Mouse (Mus musculus): Measurements from ENCODE around the gene Vav3. TPM values are rescaled to one million over a fixed set of nuclear protein-coding genes. Genes with fewer than 3 reads are reported as not detected.

Gene Vav3
- polyA plus RNA-seq, 1 experiment from 2014 or later, result 10.4 TPM

DNA sequence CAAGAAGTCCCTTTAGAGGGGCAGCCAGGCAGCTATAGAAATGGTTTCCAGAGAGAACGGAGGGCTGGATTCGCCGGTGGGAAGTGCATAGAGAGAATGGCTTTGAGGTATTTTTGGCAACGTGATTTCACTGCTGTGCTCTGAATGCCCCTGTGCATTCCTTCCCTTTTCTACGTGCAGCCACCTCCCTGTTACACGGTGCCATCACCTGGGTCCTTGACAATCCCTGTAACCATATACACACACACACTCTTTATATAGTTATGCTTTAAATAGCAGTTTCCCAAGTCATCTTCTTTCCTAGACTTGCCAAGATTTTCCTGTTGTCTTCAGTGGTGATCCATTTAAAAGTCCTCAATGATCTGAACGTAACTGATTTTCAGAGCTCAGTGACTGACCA lies 181.7 kb downstream of the Vav3 start:
- H3K27ac ChIP-seq (ENCODE audit: low read depth, low read length), result no peak overlapping the region
- 73% methylated on average over 7 of the region's 7 CpGs for WGBS
- no peaks in the 10 kb centered on the region for H3K4me1 ChIP-seq (replicated peaks; ENCODE audit: control insufficient read depth, insufficient read depth, low read length)
- no peaks in the 10 kb centered on the region for H3K27me3 ChIP-seq (replicated peaks; ENCODE audit: control insufficient read depth, insufficient read depth, low read length)
- H3K9ac ChIP-seq (ENCODE audit: low read depth, low read length), result no peak overlapping the region
- H3K9me3 ChIP-seq (ENCODE audit: control insufficient read depth), result no peaks in the 10 kb centered on the region
- no peak overlapping the region for H3K4me3 ChIP-seq (ENCODE audit: low read depth, low read length)
- no peak overlapping the region for H3K4me2 ChIP-seq (replicated peaks; ENCODE audit: low read depth)
- no peak for ATAC-seq
- no peak for TF ChIP-seq CTCF (IDR thresholded peaks at IDR 0.05; ENCODE audit: low read depth)
- H3K36me3 ChIP-seq (ENCODE audit: control insufficient read depth, insufficient read depth), result no peaks in the 10 kb centered on the region

DNA sequence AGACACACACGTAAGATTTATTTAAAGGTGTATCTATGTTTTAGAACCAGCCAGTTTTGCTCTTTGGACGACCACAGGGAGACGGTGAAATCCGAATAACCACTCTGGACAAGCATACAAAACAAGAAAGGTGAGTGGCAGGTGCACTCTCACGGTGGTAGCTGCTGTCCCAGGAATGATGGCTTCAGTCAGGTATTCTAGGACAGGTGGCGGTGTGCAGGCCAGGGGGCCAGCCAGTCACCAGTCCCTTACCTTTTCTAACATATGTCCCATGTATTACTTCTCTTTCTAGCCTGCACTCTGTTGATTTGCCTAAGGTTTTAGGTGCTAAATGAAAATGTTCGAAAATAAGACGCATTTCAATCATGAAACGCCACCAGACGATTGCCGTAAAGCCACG lies 185.4 kb downstream of the Vav3 start:
- Histone ChIP-seq H3K27me3 (replicated peaks; ENCODE audit: control insufficient read depth, insufficient read depth, low read length) (no peaks in the 10 kb centered on the region), H3K9me3 (ENCODE audit: control insufficient read depth) (no peaks in the 10 kb centered on the region), H3K9ac (ENCODE audit: low read depth, low read length) (no peak overlapping the region), H3K4me1 (replicated peaks; ENCODE audit: control insufficient read depth, insufficient read depth, low read length) (no peaks in the 10 kb centered on the region), H3K4me2 (replicated peaks; ENCODE audit: low read depth) (no peak overlapping the region), H3K27ac (ENCODE audit: low read depth, low read length) (no peak overlapping the region), H3K4me3 (ENCODE audit: low read depth, low read length) (no peak overlapping the region), H3K36me3 (ENCODE audit: control insufficient read depth, insufficient read depth) (no peaks in the 10 kb centered on the region)
- no peak for ATAC-seq
- WGBS, result 90% methylated on average over 12 of the region's 12 CpGs
- TF ChIP-seq CTCF (IDR thresholded peaks at IDR 0.05; ENCODE audit: low read depth), result no peak

DNA sequence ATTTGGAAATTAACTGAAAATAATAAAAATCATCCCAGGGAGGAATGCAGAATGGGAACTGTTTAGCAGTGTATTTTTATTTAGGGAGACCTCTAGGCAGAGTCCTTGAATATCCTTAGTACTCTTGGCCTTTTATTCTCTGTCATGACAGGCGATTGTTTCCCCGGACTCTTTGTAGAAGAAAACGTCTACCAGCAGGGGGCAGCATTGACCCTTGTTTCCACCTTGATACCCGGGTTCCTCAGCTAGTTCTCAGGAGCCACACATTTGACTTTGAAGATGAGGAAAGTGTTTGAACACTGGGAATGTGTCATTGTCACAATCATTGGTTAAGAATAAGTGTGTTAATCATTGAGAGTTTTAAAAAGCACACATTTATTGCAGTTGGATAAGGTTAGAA lies 185.8 kb downstream of the Vav3 start:
- Histone ChIP-seq H3K9ac (ENCODE audit: low read depth, low read length) (no peak overlapping the region), H3K27me3 (replicated peaks; ENCODE audit: control insufficient read depth, insufficient read depth, low read length) (no peaks in the 10 kb centered on the region), H3K4me1 (replicated peaks; ENCODE audit: control insufficient read depth, insufficient read depth, low read length) (no peaks in the 10 kb centered on the region), H3K9me3 (ENCODE audit: control insufficient read depth) (no peaks in the 10 kb centered on the region), H3K36me3 (ENCODE audit: control insufficient read depth, insufficient read depth) (no peaks in the 10 kb centered on the region), H3K27ac (ENCODE audit: low read depth, low read length) (no peak overlapping the region), H3K4me2 (replicated peaks; ENCODE audit: low read depth) (no peak overlapping the region), H3K4me3 (ENCODE audit: low read depth, low read length) (no peak overlapping the region)
- TF ChIP-seq CTCF (IDR thresholded peaks at IDR 0.05; ENCODE audit: low read depth), result peak; percentile 87
- 5% methylated on average over 4 of the region's 4 CpGs for WGBS
- ATAC-seq, result no peak

- ATAC-seq, result no peak
Observed at GRCm38 (mm10) chr3:109526651-109527050, 186.2 kb downstream of the Vav3 start.

DNA sequence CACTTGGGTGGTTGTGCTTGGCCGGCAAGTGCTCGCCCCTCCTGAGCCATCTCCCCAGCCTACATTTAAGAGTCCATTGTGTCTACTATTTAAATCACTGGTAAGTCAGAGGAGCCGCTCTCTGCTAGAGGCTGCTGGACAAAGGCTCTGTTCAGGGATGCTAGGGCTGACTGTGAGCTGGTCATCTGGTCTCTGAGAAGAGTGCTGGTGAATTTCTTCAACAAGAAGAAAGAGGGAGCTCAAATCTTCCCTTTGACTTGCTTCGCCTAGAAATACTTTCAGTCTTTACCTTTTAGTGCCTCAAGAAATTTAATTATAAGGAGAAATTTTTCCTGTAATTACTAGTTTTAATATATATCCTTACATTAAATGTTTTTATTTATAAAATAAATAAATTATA lies 188.2 kb downstream of the Vav3 start:
- H3K4me2 ChIP-seq (replicated peaks; ENCODE audit: low read depth), result no peak overlapping the region
- no peak overlapping the region for H3K4me3 ChIP-seq (ENCODE audit: low read depth, low read length)
- 89% methylated on average over 4 of the region's 4 CpGs for whole genome bisulfite sequencing
- H3K4me1 ChIP-seq (replicated peaks; ENCODE audit: control insufficient read depth, insufficient read depth, low read length), result no peaks in the 10 kb centered on the region
- no peaks in the 10 kb centered on the region for H3K27me3 ChIP-seq (replicated peaks; ENCODE audit: control insufficient read depth, insufficient read depth, low read length)
- no peaks in the 10 kb centered on the region for H3K9me3 ChIP-seq (ENCODE audit: control insufficient read depth)
- peak; percentile 51 for TF ChIP-seq CTCF (IDR thresholded peaks at IDR 0.05; ENCODE audit: low read depth)
- no peak overlapping the region for H3K9ac ChIP-seq (ENCODE audit: low read depth, low read length)
- no peak overlapping the region for H3K27ac ChIP-seq (ENCODE audit: low read depth, low read length)
- ATAC-seq, result no peak
- no peaks in the 10 kb centered on the region for H3K36me3 ChIP-seq (ENCODE audit: control insufficient read depth, insufficient read depth)

More at GRCm38 (mm10) chr3:109526651-109527050, 186.2 kb downstream of the Vav3 start:
- H3K4me3 ChIP-seq (ENCODE audit: low read depth, low read length), result no peak overlapping the region
- TF ChIP-seq CTCF (IDR thresholded peaks at IDR 0.05; ENCODE audit: low read depth), result no peak
- no peaks in the 10 kb centered on the region for H3K9me3 ChIP-seq (ENCODE audit: control insufficient read depth)
- 48% methylated on average over 8 of the region's 8 CpGs for WGBS
- H3K27ac ChIP-seq (ENCODE audit: low read depth, low read length), result no peak overlapping the region
- H3K9ac ChIP-seq (ENCODE audit: low read depth, low read length), result no peak overlapping the region
- no peaks in the 10 kb centered on the region for H3K36me3 ChIP-seq (ENCODE audit: control insufficient read depth, insufficient read depth)
- H3K27me3 ChIP-seq (replicated peaks; ENCODE audit: control insufficient read depth, insufficient read depth, low read length), result no peaks in the 10 kb centered on the region
- H3K4me2 ChIP-seq (replicated peaks; ENCODE audit: low read depth), result no peak overlapping the region
- H3K4me1 ChIP-seq (replicated peaks; ENCODE audit: control insufficient read depth, insufficient read depth, low read length), result no peaks in the 10 kb centered on the region

- H3K4me1 ChIP-seq (replicated peaks; ENCODE audit: control insufficient read depth, insufficient read depth, low read length), result no peaks in the 10 kb centered on the region
- 72% methylated on average over 3 of the region's 3 CpGs for WGBS
- ATAC-seq, result no peak
- no peaks in the 10 kb centered on the region for H3K27me3 ChIP-seq (replicated peaks; ENCODE audit: control insufficient read depth, insufficient read depth, low read length)
- no peak overlapping the region for H3K4me2 ChIP-seq (replicated peaks; ENCODE audit: low read depth)
- no peak overlapping the region for H3K27ac ChIP-seq (ENCODE audit: low read depth, low read length)
- no peak overlapping the region for H3K4me3 ChIP-seq (ENCODE audit: low read depth, low read length)
- H3K36me3 ChIP-seq (ENCODE audit: control insufficient read depth, insufficient read depth), result no peaks in the 10 kb centered on the region
- no peaks in the 10 kb centered on the region for H3K9me3 ChIP-seq (ENCODE audit: control insufficient read depth)
- no peak overlapping the region for H3K9ac ChIP-seq (ENCODE audit: low read depth, low read length)
- TF ChIP-seq CTCF (IDR thresholded peaks at IDR 0.05; ENCODE audit: low read depth), result no peak
Observed at GRCm38 (mm10) chr3:109537686-109538085, 197.2 kb downstream of the Vav3 start.

- H3K4me3 ChIP-seq (ENCODE audit: low read depth, low read length), result no peak overlapping the region
- H3K9me3 ChIP-seq (ENCODE audit: control insufficient read depth), result no peaks in the 10 kb centered on the region
- H3K36me3 ChIP-seq (ENCODE audit: control insufficient read depth, insufficient read depth), result no peaks in the 10 kb centered on the region
- 65% methylated on average over 4 of the region's 4 CpGs for WGBS
- H3K27me3 ChIP-seq (replicated peaks; ENCODE audit: control insufficient read depth, insufficient read depth, low read length), result no peaks in the 10 kb centered on the region
- no peak overlapping the region for H3K4me2 ChIP-seq (replicated peaks; ENCODE audit: low read depth)
- no peak overlapping the region for H3K9ac ChIP-seq (ENCODE audit: low read depth, low read length)
- H3K4me1 ChIP-seq (replicated peaks; ENCODE audit: control insufficient read depth, insufficient read depth, low read length), result no peaks in the 10 kb centered on the region
- H3K27ac ChIP-seq (ENCODE audit: low read depth, low read length), result no peak overlapping the region
- no peak for TF ChIP-seq CTCF (IDR thresholded peaks at IDR 0.05; ENCODE audit: low read depth)
- ATAC-seq, result no peak
Observed at GRCm38 (mm10) chr3:109540009-109540408, 199.6 kb downstream of the Vav3 start.

Data from intestine, postnatal 0 days (tissue).